Comparison of ENCODE assay signal across 28 mouse cellular contexts in the genomic region with DNA sequence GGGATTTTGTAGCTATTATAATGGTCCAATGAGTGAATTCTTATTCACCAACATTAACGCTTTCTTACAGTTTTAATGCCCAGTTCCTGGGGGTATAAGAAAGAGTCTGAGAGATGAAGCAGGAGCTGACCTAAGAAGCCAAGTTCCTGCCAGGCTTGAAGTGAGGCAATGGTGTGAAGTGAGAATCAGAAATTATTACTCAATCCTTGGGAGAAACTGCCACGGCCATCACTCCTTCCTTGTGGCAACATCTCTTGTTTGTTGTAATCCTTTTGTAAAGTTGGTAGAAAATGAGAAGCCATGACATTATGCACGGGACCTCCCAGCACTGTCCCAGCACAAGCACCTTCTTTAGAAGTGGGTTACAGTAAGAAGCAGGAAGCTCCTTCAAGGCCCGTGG.
DNase-seq lines count a peak whose midpoint lies in the region; ATAC-seq and TF ChIP-seq lines count a peak whose summit lies in the region.
"Had no signal": no experiment of that assay in that cellular context is flagged by ENCODE, and none has a peak within 500 bp of the region (broad histone marks: within the 10 kb centered on the region; RNA-seq: fewer than 3 reads in every experiment).

No protein-coding gene starts in this region.

- ATAC-seq in granulocyte monocyte progenitor cell, adult 5-6 weeks (replicated peaks; ENCODE audit: poor library complexity, severe bottlenecking) = peak; percentile 81
- ATAC-seq in megakaryocyte progenitor cell, adult 5-6 weeks (replicated peaks; ENCODE audit: poor library complexity) = peak; percentile 84
- no peak for ATAC-seq in hindbrain, postnatal 0 days
- ATAC-seq in hindbrain, embryonic 12.5 days (ENCODE audit: low FRiP score) = no peak
- ATAC-seq: forebrain, embryonic 14.5 days; forebrain, postnatal 0 days; intestine, embryonic 15.5 days; Patski had no signal

- no peaks in the 10 kb centered on the region for H3K36me3 ChIP-seq in hindbrain, postnatal 0 days (ENCODE audit: insufficient read depth, low read length)
- no peaks in the 10 kb centered on the region for H3K36me3 ChIP-seq in hindbrain, embryonic 12.5 days
- H3K36me3 ChIP-seq: embryonic facial prominence, embryonic 12.5 days; embryonic facial prominence, embryonic 15.5 days; heart, embryonic 12.5 days; heart, embryonic 15.5 days; hindbrain, embryonic 10.5 days; hindbrain, embryonic 15.5 days; intestine, embryonic 15.5 days had no signal

- H3K9ac ChIP-seq in hindbrain, postnatal 0 days (replicated peaks; ENCODE audit: low read length) = no peak overlapping the region
- no peak overlapping the region for H3K9ac ChIP-seq in hindbrain, embryonic 12.5 days
- H3K9ac ChIP-seq: embryonic facial prominence, embryonic 12.5 days; embryonic facial prominence, embryonic 15.5 days; forebrain, postnatal 0 days; heart, embryonic 12.5 days; heart, embryonic 15.5 days; hindbrain, embryonic 15.5 days; intestine, embryonic 15.5 days had no signal

- DNase-seq in 416B (ENCODE audit: low read depth) (peak; percentile 12), adipocyte (ENCODE audit: low spot score) (peak; percentile 56)
- no peak for DNase-seq in hindbrain, postnatal 0 days (ENCODE audit: low spot score)
- no peak for DNase-seq in embryo, embryonic 9.5 days (ENCODE audit: extremely low spot score)
- DNase-seq: adrenal gland, adult 2 months; adrenal gland, postnatal 14 days; cerebellum, adult 11 months; cerebellum, adult 2 months; cerebellum, adult 9-11 months; cerebellum, postnatal 25 days; forebrain, postnatal 0 days; gastrocnemius, adult 2 months; gastrocnemius, postnatal 14 days; heart, postnatal 10 days; heart, postnatal 36 days; kidney, adult 11 months had no signal

- no peak for TF ChIP-seq CTCF in hindbrain, postnatal 0 days (IDR thresholded peaks at IDR 0.05; ENCODE audit: low read depth)

- H3K4me3 ChIP-seq in hindbrain, postnatal 0 days (ENCODE audit: low read length) = no peak overlapping the region
- no peak overlapping the region for H3K4me3 ChIP-seq in hindbrain, embryonic 12.5 days
- H3K4me3 ChIP-seq: embryonic facial prominence, embryonic 12.5 days; embryonic facial prominence, embryonic 15.5 days; gastrocnemius, adult 2 months; heart, embryonic 12.5 days; heart, embryonic 15.5 days; hindbrain, embryonic 10.5 days; hindbrain, embryonic 15.5 days; intestine, embryonic 15.5 days had no signal

- H3K4me1 ChIP-seq in hindbrain, postnatal 0 days (ENCODE audit: insufficient read depth, low read length) = no peaks in the 10 kb centered on the region
- no peaks in the 10 kb centered on the region for H3K4me1 ChIP-seq in hindbrain, embryonic 12.5 days
- H3K4me1 ChIP-seq: embryonic facial prominence, embryonic 12.5 days; heart, embryonic 12.5 days; hindbrain, embryonic 10.5 days; hindbrain, embryonic 15.5 days; intestine, embryonic 15.5 days had no signal

- no peaks in the 10 kb centered on the region for H3K9me3 ChIP-seq in hindbrain, postnatal 0 days (ENCODE audit: low read length)
- no peaks in the 10 kb centered on the region for H3K9me3 ChIP-seq in hindbrain, embryonic 12.5 days (replicated peaks)
- H3K9me3 ChIP-seq: embryonic facial prominence, embryonic 12.5 days; embryonic facial prominence, embryonic 15.5 days; heart, embryonic 12.5 days; heart, embryonic 15.5 days; hindbrain, embryonic 10.5 days; hindbrain, embryonic 15.5 days; intestine, embryonic 15.5 days had no signal

- H3K27ac ChIP-seq in hindbrain, postnatal 0 days = no peak overlapping the region
- H3K27ac ChIP-seq in hindbrain, embryonic 12.5 days = no peak overlapping the region
- H3K27ac ChIP-seq: embryonic facial prominence, embryonic 12.5 days; embryonic facial prominence, embryonic 15.5 days; gastrocnemius, adult 2 months; heart, embryonic 15.5 days; hindbrain, embryonic 10.5 days; hindbrain, embryonic 15.5 days; intestine, embryonic 15.5 days had no signal

- 85% methylated on average over 4 of the region's 4 CpGs for WGBS in hindbrain, postnatal 0 days
- WGBS in hindbrain, embryonic 12.5 days = 88% methylated on average over 4 of the region's 4 CpGs

- H3K27me3 ChIP-seq in hindbrain, postnatal 0 days (ENCODE audit: insufficient read depth, low read length) = no peaks in the 10 kb centered on the region
- no peaks in the 10 kb centered on the region for H3K27me3 ChIP-seq in hindbrain, embryonic 12.5 days
- H3K27me3 ChIP-seq: embryonic facial prominence, embryonic 12.5 days; embryonic facial prominence, embryonic 15.5 days; heart, embryonic 12.5 days; heart, embryonic 15.5 days; hindbrain, embryonic 15.5 days; intestine, embryonic 15.5 days; Patski had no signal

- H3K4me2 ChIP-seq in hindbrain, postnatal 0 days (ENCODE audit: low read depth, low read length) = no peak overlapping the region
- H3K4me2 ChIP-seq in hindbrain, embryonic 12.5 days (replicated peaks) = no peak overlapping the region
- H3K4me2 ChIP-seq: embryonic facial prominence, embryonic 12.5 days; embryonic facial prominence, embryonic 15.5 days; heart, embryonic 12.5 days; heart, embryonic 15.5 days; hindbrain, embryonic 15.5 days; intestine, embryonic 15.5 days had no signal

Comparison
In these comparisons a context has a peak if more than half of its experiments do, and no peak if none do; other contexts are left out.
1. DNase-seq: peak in 416B (single experiment) and adipocyte (single experiment); none in hindbrain, postnatal 0 days (single experiment) and embryo, embryonic 9.5 days (single experiment).
2. ATAC-seq: peak in granulocyte monocyte progenitor cell, adult 5-6 weeks (single experiment) and megakaryocyte progenitor cell, adult 5-6 weeks (single experiment); none in hindbrain, postnatal 0 days (single experiment) and hindbrain, embryonic 12.5 days (single experiment).